Mouse (Mus musculus): Measurements from ENCODE around the gene Mphosph9. TPM values are rescaled to one million over a fixed set of nuclear protein-coding genes. Genes with fewer than 3 reads are reported as not detected.
A peak's percentile ranks its signal among the peaks of the same experiment; 100 is the strongest.

Gene Mphosph9
- polyA plus RNA-seq, 1 experiment: 2.4 TPM

GRCm38 (mm10) chr5:124224321-124225092 lies 103.3 kb downstream of the Mphosph9 start:
- Histone ChIP-seq H3K4me3 (no peak overlapping the region), H3K4me2 (ENCODE audit: low read depth) (no peak overlapping the region), H3K79me2 (ENCODE audit: control insufficient read depth, insufficient read depth) (no peaks in the 10 kb centered on the region), H3ac (ENCODE audit: control insufficient read depth, insufficient read length) (no peak overlapping the region), H3K36me3 (ENCODE audit: control insufficient read depth, insufficient read depth) (no peaks in the 10 kb centered on the region), H3K27me3 (ENCODE audit: control insufficient read depth, insufficient read depth, insufficient read length) (no peaks in the 10 kb centered on the region)
- TF ChIP-seq REST (IDR thresholded peaks at IDR 0.05; ENCODE audit: insufficient read depth, insufficient read length) (no peak), MYOG (IDR thresholded peaks at IDR 0.05; ENCODE audit: control insufficient read depth in 1 of 3, insufficient read depth in 1 of 3, insufficient read length in 2 of 3, low read depth in 2 of 3) (peak in 1 of 3 experiments; percentile 43), E2F4 (IDR thresholded peaks at IDR 0.05; ENCODE audit: insufficient read depth) (no peak), TCF3 (IDR thresholded peaks at IDR 0.05; ENCODE audit: insufficient read length, low read depth) (no peak), SRF (IDR thresholded peaks at IDR 0.05; ENCODE audit: control insufficient read depth, insufficient read length, low read depth) (no peak), USF1 (IDR thresholded peaks at IDR 0.05; ENCODE audit: low read depth) (no peak), MYOD1 (IDR thresholded peaks at IDR 0.05; ENCODE audit: control insufficient read depth in 1 of 3, insufficient read length in 2 of 3, low read depth in 2 of 3) (peak in 1 of 3 experiments; percentile 48), POLR2A (IDR thresholded peaks at IDR 0.05; ENCODE audit: insufficient read length, low read depth) (no peak), TCF12 (IDR thresholded peaks at IDR 0.05; ENCODE audit: insufficient read depth, poor library complexity, severe bottlenecking) (no peak), MAX (IDR thresholded peaks at IDR 0.05; ENCODE audit: low read depth) (no peak), POLR2AphosphoS2 (IDR thresholded peaks at IDR 0.05; ENCODE audit: insufficient read length, low read depth) (no peak), CEBPB (IDR thresholded peaks at IDR 0.05; ENCODE audit: insufficient read depth, poor library complexity, severe bottlenecking) (no peak)

DNA sequence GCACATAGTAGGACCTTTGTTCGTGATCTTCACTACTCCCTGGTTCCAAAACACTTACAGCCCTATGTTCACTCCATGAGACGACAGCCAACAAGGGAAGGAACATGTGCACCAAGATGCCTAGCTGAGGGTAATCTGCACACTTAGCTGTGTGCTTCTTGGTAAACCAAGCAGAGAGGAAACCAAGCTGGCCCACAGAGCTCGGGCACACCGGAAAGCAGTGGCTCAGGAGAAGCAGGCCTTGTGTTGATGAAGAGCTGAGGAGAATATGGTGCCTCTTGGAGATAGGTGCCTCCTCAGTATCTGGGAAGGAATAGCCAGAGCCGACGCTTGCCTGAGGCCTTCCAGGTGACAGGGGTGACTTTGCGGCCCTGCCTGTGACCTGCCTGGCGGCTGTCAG lies 104.2 kb downstream of the Mphosph9 start:
- Histone ChIP-seq H3ac (ENCODE audit: control insufficient read depth, insufficient read length) (no peak overlapping the region), H3K36me3 (ENCODE audit: control insufficient read depth, insufficient read depth) (no peaks in the 10 kb centered on the region), H3K4me2 (ENCODE audit: low read depth) (no peak overlapping the region), H3K4me3 (no peak overlapping the region), H3K27me3 (ENCODE audit: control insufficient read depth, insufficient read depth, insufficient read length) (no peaks in the 10 kb centered on the region), H3K79me2 (ENCODE audit: control insufficient read depth, insufficient read depth) (no peaks in the 10 kb centered on the region)
- TF ChIP-seq USF1 (IDR thresholded peaks at IDR 0.05; ENCODE audit: low read depth): no peak

- H3K36me3 ChIP-seq (ENCODE audit: control insufficient read depth, insufficient read depth): no peaks in the 10 kb centered on the region
- peak overlapping the region; percentile 18 for H3K4me2 ChIP-seq (ENCODE audit: low read depth)
- H3K27me3 ChIP-seq (ENCODE audit: control insufficient read depth, insufficient read depth, insufficient read length): no peaks in the 10 kb centered on the region
- TF ChIP-seq USF1 (IDR thresholded peaks at IDR 0.05; ENCODE audit: low read depth): no peak
- no peak for TF ChIP-seq MAX (IDR thresholded peaks at IDR 0.05; ENCODE audit: low read depth)
- no peak for TF ChIP-seq SRF (IDR thresholded peaks at IDR 0.05; ENCODE audit: control insufficient read depth, insufficient read length, low read depth)
- TF ChIP-seq POLR2AphosphoS2 (IDR thresholded peaks at IDR 0.05; ENCODE audit: insufficient read length, low read depth): no peak
- peak in 2 of 3 experiments; percentile 79 to 87 for TF ChIP-seq MYOD1 (IDR thresholded peaks at IDR 0.05; ENCODE audit: control insufficient read depth in 1 of 3, insufficient read length in 2 of 3, low read depth in 2 of 3)
- no peak for TF ChIP-seq TCF12 (IDR thresholded peaks at IDR 0.05; ENCODE audit: insufficient read depth, poor library complexity, severe bottlenecking)
- TF ChIP-seq MYOG (IDR thresholded peaks at IDR 0.05; ENCODE audit: control insufficient read depth in 1 of 3, insufficient read depth in 1 of 3, insufficient read length in 2 of 3, low read depth in 2 of 3): peak; percentile 46 to 88 (median 79)
- peak; percentile 10 for TF ChIP-seq TCF3 (IDR thresholded peaks at IDR 0.05; ENCODE audit: insufficient read length, low read depth)
- no peak overlapping the region for H3ac ChIP-seq (ENCODE audit: control insufficient read depth, insufficient read length)
- H3K4me3 ChIP-seq: no peak overlapping the region
- H3K79me2 ChIP-seq (ENCODE audit: control insufficient read depth, insufficient read depth): no peaks in the 10 kb centered on the region
Measured at GRCm38 (mm10) chr5:124222696-124223095, 105.1 kb downstream of the Mphosph9 start.

GRCm38 (mm10) chr5:124221736-124222040 lies 106.1 kb downstream of the Mphosph9 start:
- no peak for TF ChIP-seq E2F4 (IDR thresholded peaks at IDR 0.05; ENCODE audit: insufficient read depth)
- TF ChIP-seq TCF3 (IDR thresholded peaks at IDR 0.05; ENCODE audit: insufficient read length, low read depth): no peak
- peak overlapping the region; percentile 44 for H3K4me2 ChIP-seq (ENCODE audit: low read depth)
- no peak overlapping the region for H3K4me3 ChIP-seq
- H3ac ChIP-seq (ENCODE audit: control insufficient read depth, insufficient read length): no peak overlapping the region
- no peaks in the 10 kb centered on the region for H3K79me2 ChIP-seq (ENCODE audit: control insufficient read depth, insufficient read depth)
- H3K36me3 ChIP-seq (ENCODE audit: control insufficient read depth, insufficient read depth): no peaks in the 10 kb centered on the region
- no peaks in the 10 kb centered on the region for H3K27me3 ChIP-seq (ENCODE audit: control insufficient read depth, insufficient read depth, insufficient read length)

GRCm38 (mm10) chr5:124221037-124221735 lies 106.6 kb downstream of the Mphosph9 start:
- H3K4me3 ChIP-seq: no peak overlapping the region
- TF ChIP-seq MYOD1 (IDR thresholded peaks at IDR 0.05; ENCODE audit: control insufficient read depth in 1 of 3, insufficient read length in 2 of 3, low read depth in 2 of 3) (peak in 2 of 3 experiments; percentile 8 to 22), MAX (IDR thresholded peaks at IDR 0.05; ENCODE audit: low read depth) (no peak), MYOG (IDR thresholded peaks at IDR 0.05; ENCODE audit: control insufficient read depth in 1 of 3, insufficient read depth in 1 of 3, insufficient read length in 2 of 3, low read depth in 2 of 3) (peak in 1 of 3 experiments; percentile 28)
- H3K79me2 ChIP-seq (ENCODE audit: control insufficient read depth, insufficient read depth): no peaks in the 10 kb centered on the region
- no peaks in the 10 kb centered on the region for H3K27me3 ChIP-seq (ENCODE audit: control insufficient read depth, insufficient read depth, insufficient read length)
- H3K4me2 ChIP-seq (ENCODE audit: low read depth): peak overlapping the region; percentile 71
- no peak overlapping the region for H3ac ChIP-seq (ENCODE audit: control insufficient read depth, insufficient read length)
- H3K36me3 ChIP-seq (ENCODE audit: control insufficient read depth, insufficient read depth): no peaks in the 10 kb centered on the region
